Mouse (Mus musculus) gastrocnemius, postnatal 14 days (tissue): Measurements from ENCODE around the gene Lpin3. TPM values are rescaled to one million over a fixed set of nuclear protein-coding genes. Genes with fewer than 3 reads are reported as not detected.

ENCODE experiments used
- DNase-seq: peaks from one replicate; pipeline ENCODE4 v3.0.0; 2021; ENCODE audit warnings: mixed read lengths
- intact Hi-C: fragments of 180-260 bp; cut with DNase I; formaldehyde crosslinking; loops from one replicate; pipeline ENCODE4 v1.15.1; 2025; ENCODE audit warnings: low total_unique reads
- long read RNA-seq, 2 experiments: library from polyadenylated mRNA; stranded (forward); transcript quantifications; one replicate each; pipeline ENCODE4 v2.0.0; 2021
- total RNA-seq, 2 experiments: library from RNA; stranded (reverse); gene quantifications; 2 replicates each; pipeline ENCODE4 v1.2.3; 2021

Gene Lpin3
- total RNA-seq, result 10 to 100 TPM in 1 of 2 experiments, 1 to 10 TPM in 1; 8.2 to 10.1 TPM
- long read RNA-seq, experiment 1, transcript Lpin3-203 (20 exons, 3,470 nt), result major isoform, 7 of 14 reads
- long read RNA-seq, experiment 1, partial matches to known transcripts, result 3 of 14 reads
- long read RNA-seq, experiment 1, other reads (novel, unspliced or antisense), result 4 of 14 reads
- long read RNA-seq, experiment 2, transcript Lpin3-203 (20 exons, 3,470 nt), result major isoform, 14 of 18 reads
- long read RNA-seq, experiment 2, partial matches to known transcripts, result 2 of 18 reads
- long read RNA-seq, experiment 2, other reads (novel, unspliced or antisense), result 2 of 18 reads

GRCm38 (mm10) chr2:160880453-160881195, at the start of gene Lpin3:
Gene Lpin3 (plus strand): TSS chr2:160880670.
- peak; percentile 83 for DNase-seq
- intact Hi-C loops, result no loop called here

GRCm38 (mm10) chr2:160840838-160841237, 39.6 kb upstream of the Lpin3 start:
- intact Hi-C loops, result no loop called here

GRCm38 (mm10) chr2:160847664-160848063, 32.8 kb upstream of the Lpin3 start:
- DNase-seq, result no peak
- intact Hi-C loops, result no loop called here

More at GRCm38 (mm10) chr2:160840838-160841237, 39.6 kb upstream of the Lpin3 start:
- DNase-seq, result no peak

GRCm38 (mm10) chr2:160848186-160848585, 32.3 kb upstream of the Lpin3 start:
- DNase-seq, result no peak
- intact Hi-C loops, result no loop called here

GRCm38 (mm10) chr2:160849617-160850240, 30.7 kb upstream of the Lpin3 start:
- intact Hi-C loops, result no loop called here
- DNase-seq, result no peak

- intact Hi-C loops, result no loop called here
Measured at GRCm38 (mm10) chr2:160850360-160850759, 30.1 kb upstream of the Lpin3 start.

GRCm38 (mm10) chr2:160854687-160855086, 25.8 kb upstream of the Lpin3 start:
- DNase-seq, result no peak
- intact Hi-C loops, result no loop called here

More at GRCm38 (mm10) chr2:160850360-160850759, 30.1 kb upstream of the Lpin3 start:
- no peak for DNase-seq

- intact Hi-C loops, result no loop called here
- DNase-seq, result no peak
Measured at GRCm38 (mm10) chr2:160856359-160857102, 23.9 kb upstream of the Lpin3 start.

GRCm38 (mm10) chr2:160860363-160860762, 20.1 kb upstream of the Lpin3 start:
- intact Hi-C loops, result no loop called here
- no peak for DNase-seq

GRCm38 (mm10) chr2:160864112-160864511, 16.4 kb upstream of the Lpin3 start:
- DNase-seq, result no peak

GRCm38 (mm10) chr2:160865266-160865665, 15.2 kb upstream of the Lpin3 start:
- DNase-seq, result no peak
- intact Hi-C loops, result no loop called here

More at GRCm38 (mm10) chr2:160864112-160864511, 16.4 kb upstream of the Lpin3 start:
- intact Hi-C loops, result no loop called here

- intact Hi-C loops, result no loop called here
- no peak for DNase-seq
Measured at GRCm38 (mm10) chr2:160869446-160869845, 11.0 kb upstream of the Lpin3 start.

GRCm38 (mm10) chr2:160871310-160871709, 9.2 kb upstream of the Lpin3 start:
- no peak for DNase-seq
- intact Hi-C loops, result no loop called here

GRCm38 (mm10) chr2:160872395-160872794, 8.1 kb upstream of the Lpin3 start:
- intact Hi-C loops, result no loop called here
- peak; percentile 84 for DNase-seq

- intact Hi-C loops, result no loop called here
- peak; percentile 95 for DNase-seq
Measured at GRCm38 (mm10) chr2:160872890-160873382, 7.5 kb upstream of the Lpin3 start, which contains the start of gene Zhx3. Gene Zhx3 (minus strand): TSS chr2:160872998.

GRCm38 (mm10) chr2:160874231-160874877, 6.1 kb upstream of the Lpin3 start:
- intact Hi-C loops, result no loop called here
- no peak for DNase-seq

- no peak for DNase-seq
- intact Hi-C loops, result no loop called here
Measured at GRCm38 (mm10) chr2:160876115-160876514, 4.4 kb upstream of the Lpin3 start.

- no peak for DNase-seq
- intact Hi-C loops, result no loop called here
Measured at GRCm38 (mm10) chr2:160881462-160882101, 1.1 kb downstream of the Lpin3 start.
